Mouse (Mus musculus) left cerebral cortex, adult 18-20 months (tissue): ENCODE measurements around the gene Eps8l1. TPM values are rescaled to one million over a fixed set of nuclear protein-coding genes. Genes with fewer than 3 reads are reported as not detected.

Source experiments
- microRNA-seq, 2 experiments: library from miRNA; unstranded; fragments of <30 nt; microRNA quantifications; one replicate each; pipeline ENCODE4 v1.2.0; 2021
- total RNA-seq, 2 experiments: library from RNA; stranded (reverse); gene quantifications; 2 replicates each; pipeline ENCODE4 v1.2.3; 2021

Eps8l1 gene
- total RNA-seq, 2 experiments from 2014 or later: 4.7 to 7.9 TPM

Small RNAs within 50 kb of the gene (microRNA-seq; reads per million reads assigned to microRNA genes)
- 0 reads per million in 2 experiments for gene Gm24605

Other genes starting within 250 kb of the Eps8l1 start
- under 1 TPM in 1 of 2 experiments, not detected in 1; 0.16 TPM for gene Lilra5, start 222.9 kb upstream of the Eps8l1 start, total RNA-seq
- not detected for gene Ncr1, start 123.0 kb upstream of the Eps8l1 start, total RNA-seq
- gene Gp6, start 62.9 kb upstream of the Eps8l1 start, total RNA-seq: not detected
- 10 to 100 TPM; 25.3 to 28.1 TPM for gene Rdh13, start 15.0 kb upstream of the Eps8l1 start, total RNA-seq
- gene Ppp1r12c, start 41.0 kb downstream of the Eps8l1 start, total RNA-seq: 100 to 1,000 TPM; 154 TPM
- gene Tnnt1, start 55.7 kb downstream of the Eps8l1 start, total RNA-seq: 10 to 100 TPM in 1 of 2 experiments, 1 to 10 TPM in 1; 7.6 to 11.7 TPM
- 1 to 10 TPM in 1 of 2 experiments, under 1 TPM in 1; 0.88 to 1.3 TPM for gene Tnni3, start 63.6 kb downstream of the Eps8l1 start, total RNA-seq
- gene Dnaaf3, start 71.8 kb downstream of the Eps8l1 start, total RNA-seq: under 1 TPM; 0.23 to 0.37 TPM
- 100 to 1,000 TPM; 281 to 299 TPM for gene Syt5, start 86.9 kb downstream of the Eps8l1 start, total RNA-seq
- gene Ptprh, start 143.4 kb downstream of the Eps8l1 start, total RNA-seq: 1 to 10 TPM in 1 of 2 experiments, under 1 TPM in 1; 0.82 to 1.1 TPM
- 10 to 100 TPM; 13.9 to 16.7 TPM for gene Tmem86b, start 170.7 kb downstream of the Eps8l1 start, total RNA-seq
- 100 to 1,000 TPM; 129 to 135 TPM for gene Ppp6r1, start 198.3 kb downstream of the Eps8l1 start, total RNA-seq
- 100 to 1,000 TPM; 100 to 105 TPM for gene Hspbp1, start 224.4 kb downstream of the Eps8l1 start, total RNA-seq
- 100 to 1,000 TPM; 436 to 437 TPM for gene Brsk1, start 229.9 kb downstream of the Eps8l1 start, total RNA-seq